Mouse (Mus musculus) midbrain, embryonic 11.5 days (tissue): ENCODE results near the gene Filip1. TPM values are rescaled to one million over a fixed set of nuclear protein-coding genes. Genes with fewer than 3 reads are reported as not detected.

Experiments used
- ATAC-seq: fragments of 200-750 bp; cut with Nextera tagmentation; 2 replicates; pipeline ENCODE4 v1.8.0; 2017; ENCODE audit warnings: moderate TSS enrichment, moderate library complexity; ENCODE audit not compliant: low FRiP score
- DNase-seq: peaks from one replicate; pipeline ENCODE4 v3.0.0; 2015; ENCODE audit warnings: low spot score; ENCODE audit errors: missing footprints
- H3K27ac ChIP-seq: fragments of 300-500 bp; sonication (generic); 2 replicates; pipeline ENCODE4 v1.5.1; 2014; ENCODE audit warnings: low read depth, low read length
- H3K27me3 ChIP-seq: fragments of 300-500 bp; sonication (generic); 2 replicates; pipeline ENCODE4 v1.6.1; 2014; ENCODE audit warnings: mild to moderate bottlenecking, low read length, moderate library complexity, mixed read lengths; ENCODE audit not compliant: control insufficient read depth, insufficient read depth
- H3K36me3 ChIP-seq: fragments of 300-500 bp; sonication (generic); 2 replicates; pipeline ENCODE4 v1.6.1; 2014; ENCODE audit warnings: mild to moderate bottlenecking, low read length, moderate library complexity, mixed read lengths; ENCODE audit not compliant: control insufficient read depth, insufficient read depth
- H3K4me1 ChIP-seq: fragments of 300-500 bp; sonication (generic); 2 replicates; pipeline ENCODE4 v1.6.1; 2014; ENCODE audit warnings: low read length; ENCODE audit not compliant: control insufficient read depth, insufficient read depth
- H3K4me2 ChIP-seq: fragments of 300-500 bp; sonication (generic); 2 replicates; pipeline ENCODE4 v1.6.1; 2014; ENCODE audit warnings: mild to moderate bottlenecking, moderate library complexity
- H3K4me3 ChIP-seq: fragments of 300-500 bp; sonication (generic); 2 replicates; pipeline ENCODE4 v1.5.1; 2014; ENCODE audit warnings: low read depth, low read length
- H3K9ac ChIP-seq: fragments of 300-500 bp; sonication (generic); 2 replicates; pipeline ENCODE4 v1.6.1; 2014; ENCODE audit warnings: low read length
- H3K9me3 ChIP-seq: fragments of 300-500 bp; sonication (generic); 2 replicates; pipeline ENCODE4 v1.6.1; 2016; ENCODE audit warnings: low read length; ENCODE audit not compliant: control insufficient read depth
- WGBS: fragments of 180-500 bp; shearing (Covaris S2); extraction: QIAGEN DNeasy Blood & Tissue Kit; methylation state at CpG from one replicate; pipeline ENCODE4 v1.1.7; 2014; 5-methylcytosine and 5-hydroxymethylcytosine counted together
- polyA plus RNA-seq: library from polyadenylated mRNA; unstranded; fragments of >200 nt; fragmentation: Nextera tagmentation; extraction: Ambion mirVana; gene quantifications from 2 replicates; pipeline ENCODE4 v1.2.1, GENCODE M21; 2014

Gene Filip1
- polyA plus RNA-seq, 1 experiment from 2014 or later: 11.6 TPM

GRCm38 (mm10) chr9:79947973-79948372, 64.7 kb downstream of the Filip1 start:
- Histone ChIP-seq H3K36me3 (no peaks in the 10 kb centered on the region), H3K4me2 (no peak overlapping the region), H3K9me3 (no peaks in the 10 kb centered on the region), H3K27ac (no peak overlapping the region), H3K4me3 (no peak overlapping the region), H3K4me1 (no peaks in the 10 kb centered on the region), H3K27me3 (no peaks in the 10 kb centered on the region), H3K9ac (no peak overlapping the region)
- DNase-seq: no peak
- WGBS: 88% methylated on average over 2 of the region's 2 CpGs
- ATAC-seq: no peak

GRCm38 (mm10) chr9:79947414-79947813, 65.2 kb downstream of the Filip1 start:
- no peak overlapping the region for H3K4me3 ChIP-seq
- H3K9me3 ChIP-seq: no peaks in the 10 kb centered on the region
- no peak for ATAC-seq
- H3K4me1 ChIP-seq: no peaks in the 10 kb centered on the region
- peak; percentile 59 for DNase-seq
- H3K9ac ChIP-seq: no peak overlapping the region
- H3K27ac ChIP-seq: no peak overlapping the region
- no peak overlapping the region for H3K4me2 ChIP-seq
- WGBS: 88% methylated on average over 3 of the region's 3 CpGs
- no peaks in the 10 kb centered on the region for H3K36me3 ChIP-seq
- no peaks in the 10 kb centered on the region for H3K27me3 ChIP-seq

- Histone ChIP-seq H3K4me2 (no peak overlapping the region), H3K9me3 (no peaks in the 10 kb centered on the region), H3K27me3 (no peaks in the 10 kb centered on the region), H3K9ac (no peak overlapping the region), H3K4me3 (no peak overlapping the region), H3K4me1 (no peaks in the 10 kb centered on the region), H3K36me3 (no peaks in the 10 kb centered on the region), H3K27ac (no peak overlapping the region)
- 66% methylated on average over 6 of the region's 6 CpGs for WGBS
- ATAC-seq (no peak), DNase-seq (peak; percentile 76)
Observed at GRCm38 (mm10) chr9:79944872-79945271, 67.8 kb downstream of the Filip1 start.

DNA sequence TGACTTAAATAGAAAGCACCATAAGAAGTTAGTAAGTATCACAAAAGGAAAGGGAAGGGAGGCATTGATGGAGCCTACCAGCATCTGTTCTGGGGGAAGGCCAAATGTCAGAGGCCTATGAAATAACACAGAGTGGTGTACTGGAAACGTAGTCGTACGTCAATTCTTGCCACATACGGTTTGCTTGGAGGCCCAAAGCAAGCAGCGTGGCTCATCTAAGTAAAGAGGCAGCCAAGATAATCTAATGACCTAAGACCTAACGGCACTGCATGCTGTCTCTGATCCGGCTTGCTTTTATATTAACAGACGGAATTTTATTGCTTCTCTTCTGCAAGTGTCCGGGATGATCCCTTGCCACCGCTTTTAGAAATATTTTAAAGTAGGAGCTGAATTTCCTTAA, 68.7 kb downstream of the Filip1 start:
- Histone ChIP-seq H3K4me2 (no peak overlapping the region), H3K27me3 (no peaks in the 10 kb centered on the region), H3K9ac (no peak overlapping the region), H3K4me1 (no peaks in the 10 kb centered on the region), H3K36me3 (no peaks in the 10 kb centered on the region), H3K9me3 (no peaks in the 10 kb centered on the region), H3K4me3 (no peak overlapping the region), H3K27ac (no peak overlapping the region)
- 75% methylated on average over 10 of the region's 10 CpGs for WGBS
- DNase-seq (no peak), ATAC-seq (no peak)

DNA sequence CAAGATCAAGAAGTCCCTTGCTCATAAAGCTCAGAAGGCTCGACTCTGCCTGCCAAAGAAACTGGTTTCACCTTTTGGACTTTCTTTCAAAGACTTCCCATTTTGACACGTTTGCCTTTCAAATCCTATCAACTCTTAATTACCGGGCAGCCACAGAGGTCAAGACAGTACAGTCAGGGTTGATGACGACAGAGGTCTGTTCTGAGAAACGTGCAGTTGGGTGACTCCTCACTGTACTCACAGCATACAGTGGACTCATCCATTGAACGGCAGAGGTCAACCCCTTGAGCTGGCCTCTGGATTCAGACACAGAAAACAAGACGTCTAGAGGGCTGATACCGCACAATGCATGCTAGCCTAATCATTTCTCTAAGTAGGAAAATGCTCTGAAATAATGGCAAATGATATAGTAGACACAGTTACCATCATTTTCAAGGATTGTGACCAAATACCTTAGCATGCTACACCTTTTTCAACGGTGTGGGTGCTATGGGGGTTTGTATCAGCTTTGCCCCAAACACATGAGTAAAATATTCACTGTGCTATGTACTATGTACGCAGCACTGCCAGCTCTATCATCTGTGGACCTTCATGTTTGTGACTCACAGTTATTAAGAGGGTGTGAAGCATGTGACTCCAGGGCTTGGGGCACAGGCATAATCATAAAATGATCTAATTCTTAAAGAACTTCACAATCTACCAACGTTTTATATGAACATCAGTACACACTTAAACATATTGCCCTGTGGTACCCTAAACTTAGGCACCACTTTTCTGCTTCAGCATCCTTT, 74.0 kb downstream of the Filip1 start:
- Histone ChIP-seq H3K27me3 (no peaks in the 10 kb centered on the region), H3K4me3 (no peak overlapping the region), H3K9ac (no peak overlapping the region), H3K4me2 (no peak overlapping the region), H3K27ac (no peak overlapping the region), H3K4me1 (no peaks in the 10 kb centered on the region), H3K36me3 (no peaks in the 10 kb centered on the region), H3K9me3 (no peaks in the 10 kb centered on the region)
- ATAC-seq (no peak), DNase-seq (no peak)
- WGBS: 80% methylated on average over 11 of the region's 11 CpGs

GRCm38 (mm10) chr9:79937570-79937969, 75.1 kb downstream of the Filip1 start:
- no peak for ATAC-seq
- H3K4me1 ChIP-seq: no peaks in the 10 kb centered on the region
- H3K9me3 ChIP-seq: no peaks in the 10 kb centered on the region
- H3K9ac ChIP-seq: no peak overlapping the region
- H3K4me2 ChIP-seq: no peak overlapping the region
- H3K36me3 ChIP-seq: no peaks in the 10 kb centered on the region
- no peak for DNase-seq
- H3K27me3 ChIP-seq: no peaks in the 10 kb centered on the region
- H3K27ac ChIP-seq: no peak overlapping the region
- 79% methylated on average over 6 of the region's 6 CpGs for WGBS
- H3K4me3 ChIP-seq: no peak overlapping the region

- H3K27ac ChIP-seq: no peak overlapping the region
- no peak overlapping the region for H3K4me2 ChIP-seq
- no peak for DNase-seq
- no peaks in the 10 kb centered on the region for H3K9me3 ChIP-seq
- H3K36me3 ChIP-seq: no peaks in the 10 kb centered on the region
- ATAC-seq: no peak
- no peak overlapping the region for H3K4me3 ChIP-seq
- no peak overlapping the region for H3K9ac ChIP-seq
- no peaks in the 10 kb centered on the region for H3K4me1 ChIP-seq
- 86% methylated on average over 5 of the region's 5 CpGs for WGBS
- no peaks in the 10 kb centered on the region for H3K27me3 ChIP-seq
Observed at GRCm38 (mm10) chr9:79932578-79932977, 80.1 kb downstream of the Filip1 start.

DNA sequence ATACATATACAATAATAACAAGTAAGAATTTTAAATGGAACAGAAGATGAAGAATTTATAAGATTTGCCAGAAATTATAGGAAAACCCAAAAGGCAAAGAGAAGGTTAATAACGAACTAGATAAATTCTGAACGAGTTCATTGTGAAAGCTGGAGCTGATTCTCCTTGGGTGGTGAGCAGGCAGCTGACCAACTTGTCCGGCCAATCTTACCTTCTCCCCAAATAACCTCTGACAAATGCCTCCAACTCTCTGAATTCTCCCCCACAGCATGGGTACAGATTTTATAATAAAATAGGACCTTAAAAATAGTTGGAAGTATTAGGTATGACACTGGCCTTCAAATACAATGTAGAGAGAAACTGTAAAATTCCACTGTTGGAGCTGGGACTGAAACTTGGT, 84.6 kb downstream of the Filip1 start:
- Histone ChIP-seq H3K36me3 (no peaks in the 10 kb centered on the region), H3K4me2 (no peak overlapping the region), H3K9me3 (no peaks in the 10 kb centered on the region), H3K27ac (no peak overlapping the region), H3K27me3 (no peaks in the 10 kb centered on the region), H3K9ac (no peak overlapping the region), H3K4me3 (no peak overlapping the region), H3K4me1 (no peaks in the 10 kb centered on the region)
- ATAC-seq: no peak
- WGBS: 92% methylated on average over 3 of the region's 3 CpGs
- DNase-seq: no peak

DNA sequence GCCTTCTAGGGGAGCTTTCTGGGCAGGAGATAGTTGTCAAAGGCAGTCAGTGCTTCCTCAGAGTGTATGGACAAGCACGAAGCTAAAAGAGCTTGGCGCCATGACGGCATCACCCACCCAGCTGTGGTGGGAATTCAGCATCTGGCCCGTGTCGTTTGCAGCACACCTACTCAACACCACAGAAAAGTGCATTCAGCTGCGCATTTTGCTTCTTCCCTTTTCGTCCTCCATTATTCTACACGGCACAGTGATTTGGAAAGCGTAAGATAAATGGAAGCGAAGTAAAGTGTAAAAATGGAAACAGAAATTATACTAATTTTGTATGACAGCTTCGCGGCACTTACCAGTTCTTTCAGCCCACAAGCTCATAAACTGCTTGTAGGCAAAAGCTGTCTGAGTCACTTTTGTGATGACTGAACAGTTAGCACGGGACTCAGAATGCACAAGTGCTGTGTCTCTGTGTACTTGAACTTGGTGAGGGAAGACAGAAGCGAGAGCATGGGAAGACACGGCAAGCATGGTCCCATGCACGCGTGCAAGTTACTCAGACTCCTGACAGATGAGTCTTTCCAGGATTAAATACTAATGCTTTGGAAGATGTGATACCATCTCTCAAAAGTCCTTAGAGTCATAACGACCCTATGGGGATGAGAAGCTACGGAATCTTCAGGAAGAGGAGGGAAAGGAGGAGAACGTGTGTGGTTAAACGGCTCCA, 85.3 kb downstream of the Filip1 start:
- 92% methylated on average over 21 of the region's 21 CpGs for WGBS
- Histone ChIP-seq H3K4me3 (no peak overlapping the region), H3K4me2 (no peak overlapping the region), H3K4me1 (no peaks in the 10 kb centered on the region), H3K27ac (no peak overlapping the region), H3K27me3 (no peaks in the 10 kb centered on the region), H3K36me3 (no peaks in the 10 kb centered on the region), H3K9ac (no peak overlapping the region), H3K9me3 (no peaks in the 10 kb centered on the region)
- ATAC-seq: no peak
- DNase-seq: no peak
